Mouse (Mus musculus) limb, embryonic 11.5 days (tissue): ENCODE data around the gene Gstm3. TPM values are rescaled to one million over a fixed set of nuclear protein-coding genes. Genes with fewer than 3 reads are reported as not detected.
"Not testable (repeated sequence)": the region's sequence is repeated elsewhere in the genome, so short reads cannot be mapped to it uniquely, and the experiment has no call there.

Experiments used
- ATAC-seq: fragments of 200-750 bp; cut with Nextera tagmentation; 2 replicates; pipeline ENCODE4 v1.8.0; 2017; ENCODE audit warnings: low read depth; ENCODE audit not compliant: insufficient number of reproducible peaks, low FRiP score, low TSS enrichment
- DNase-seq: peaks from one replicate; pipeline ENCODE4 v3.0.0-alpha.2; 2015; ENCODE audit warnings: low spot score
- H3K27ac ChIP-seq: fragments of 300-500 bp; sonication (generic); replicated peaks from 2 replicates; pipeline ENCODE4 v1.5.1; 2014; ENCODE audit warnings: low read depth, mild to moderate bottlenecking, low read length
- H3K27me3 ChIP-seq: fragments of 300-500 bp; sonication (generic); 2 replicates; pipeline ENCODE4 v1.6.1; 2014; ENCODE audit warnings: mild to moderate bottlenecking, low read length, mixed read lengths; ENCODE audit not compliant: control insufficient read depth, insufficient read depth
- H3K36me3 ChIP-seq: fragments of 300-500 bp; sonication (generic); 2 replicates; pipeline ENCODE4 v1.6.1; 2014; ENCODE audit warnings: mild to moderate bottlenecking, low read length, moderate library complexity, mixed read lengths; ENCODE audit not compliant: control insufficient read depth, insufficient read depth
- H3K4me1 ChIP-seq: fragments of 300-500 bp; sonication (generic); 2 replicates; pipeline ENCODE4 v1.6.1; 2014; ENCODE audit warnings: low read length, mixed read lengths; ENCODE audit not compliant: control insufficient read depth, insufficient read depth
- H3K4me2 ChIP-seq: fragments of 300-500 bp; sonication (generic); 2 replicates; pipeline ENCODE4 v1.6.1; 2014; ENCODE audit warnings: low read depth, mild to moderate bottlenecking, moderate library complexity; ENCODE audit not compliant: severe bottlenecking
- H3K4me3 ChIP-seq: fragments of 300-500 bp; sonication (generic); 2 replicates; pipeline ENCODE4 v1.5.1; 2014; ENCODE audit warnings: low read depth, low read length
- H3K9ac ChIP-seq: fragments of 300-500 bp; sonication (generic); 2 replicates; pipeline ENCODE4 v1.6.1; 2014; ENCODE audit warnings: mild to moderate bottlenecking, low read length
- H3K9me3 ChIP-seq: fragments of 300-500 bp; sonication (generic); 2 replicates; pipeline ENCODE4 v1.6.1; 2016; ENCODE audit warnings: low read length; ENCODE audit not compliant: control insufficient read depth
- WGBS: fragments of 180-500 bp; shearing (Covaris S2); extraction: QIAGEN DNeasy Blood & Tissue Kit; methylation state at CpG from one replicate; pipeline ENCODE4 v1.1.7; 2014; 5-methylcytosine and 5-hydroxymethylcytosine counted together
- polyA plus RNA-seq: library from polyadenylated mRNA; unstranded; fragments of >200 nt; fragmentation: Nextera tagmentation; extraction: Ambion mirVana; gene quantifications from 2 replicates; pipeline ENCODE4 v1.2.1, GENCODE M21; 2014

The Gstm3 gene
- polyA plus RNA-seq: not detected in 2 replicates

GRCm38 (mm10) chr3:107968724-107969395 is at the start of gene Gstm3:
Gstm3 (minus strand) TSS chr3:107969283.
- no peak within 1 kb of the TSS for H3K4me2 ChIP-seq
- no peaks in the 10 kb centered on the region for H3K27me3 ChIP-seq
- H3K4me1 ChIP-seq: no peaks in the 10 kb centered on the region
- 0 out of 2 replicates have a peak, but pooled peaks have one; percentile 13 for ATAC-seq
- H3K4me3 ChIP-seq: no peak within 1 kb of the TSS
- no peaks in the 10 kb centered on the region for H3K36me3 ChIP-seq
- no peak within 1 kb of the TSS for H3K27ac ChIP-seq
- H3K9me3 ChIP-seq: no peaks in the 10 kb centered on the region
- H3K9ac ChIP-seq: no peak within 1 kb of the TSS
- 47% methylated on average over 13 of the region's 13 CpGs for WGBS
- no peak for DNase-seq

- Histone ChIP-seq H3K4me1 (0 out of 2 replicates have a peak, but pooled peaks cover 4% of the 10 kb centered on the region), H3K9me3 (no peaks in the 10 kb centered on the region), H3K27ac (no peak overlapping the region), H3K9ac (peak overlapping the region; percentile 35; the same call in 1 of the 2 replicates), H3K4me3 (peak overlapping the region; percentile 21; the same call in 1 of the 2 replicates), H3K4me2 (peak overlapping the region; percentile 57), H3K36me3 (no peaks in the 10 kb centered on the region), H3K27me3 (no peaks in the 10 kb centered on the region)
- peak; percentile 23 for DNase-seq
- 0 out of 2 replicates have a peak, but pooled peaks have one; percentile 11 for ATAC-seq
- 34% methylated on average over 14 of the region's 14 CpGs for WGBS
These were observed 49.2 kb upstream of the Gstm3 start for GRCm38 (mm10) chr3:108018190-108018820.

- Histone ChIP-seq H3K4me2 (peak within 1 kb of the TSS; percentile 57), H3K9ac (peak within 1 kb of the TSS; percentile 35), H3K36me3 (no peaks in the 10 kb centered on the region), H3K27ac (peak within 1 kb of the TSS; percentile 2), H3K4me3 (peak within 1 kb of the TSS; percentile 21), H3K4me1 (0 out of 2 replicates have a peak, but pooled peaks cover 4% of the 10 kb centered on the region), H3K9me3 (no peaks in the 10 kb centered on the region), H3K27me3 (no peaks in the 10 kb centered on the region)
- peak; percentile 95 for DNase-seq
- peak; percentile 98 for ATAC-seq
- WGBS: under 1% methylated on average over 31 of the region's 31 CpGs
These were observed 48.5 kb upstream of the Gstm3 start, which contains the start of gene Gstm1 for GRCm38 (mm10) chr3:108017473-108018189. Gstm1 (minus strand) TSS chr3:108017973.

- H3K9me3 ChIP-seq, H3K4me3 ChIP-seq, DNase-seq, H3K27ac ChIP-seq, ATAC-seq, H3K36me3 ChIP-seq, H3K27me3 ChIP-seq, H3K9ac ChIP-seq, H3K4me2 ChIP-seq, H3K4me1 ChIP-seq: not testable (repeated sequence)
- WGBS: 87% methylated on average over 5 of the region's 5 CpGs
These were observed 47.4 kb upstream of the Gstm3 start for GRCm38 (mm10) chr3:108016468-108016867.

- Histone ChIP-seq H3K9me3 (no peaks in the 10 kb centered on the region), H3K27ac (no peak overlapping the region), H3K4me1 (0 out of 2 replicates have a peak, but pooled peaks cover 4% of the 10 kb centered on the region), H3K9ac (no peak overlapping the region), H3K4me3 (no peak overlapping the region), H3K27me3 (no peaks in the 10 kb centered on the region), H3K4me2 (no peak overlapping the region), H3K36me3 (no peaks in the 10 kb centered on the region)
- DNase-seq (no peak), ATAC-seq (no peak)
- 91% methylated on average over 2 of the region's 2 CpGs for WGBS
These were observed 45.9 kb upstream of the Gstm3 start for GRCm38 (mm10) chr3:108014974-108015346.

- H3K27me3 ChIP-seq: no peaks in the 10 kb centered on the region
- H3K9me3 ChIP-seq: no peaks in the 10 kb centered on the region
- no peak overlapping the region for H3K4me3 ChIP-seq
- 0 out of 2 replicates have a peak, but pooled peaks cover 4% of the 10 kb centered on the region for H3K4me1 ChIP-seq
- no peak overlapping the region for H3K4me2 ChIP-seq
- no peaks in the 10 kb centered on the region for H3K36me3 ChIP-seq
- ATAC-seq: no peak
- H3K27ac ChIP-seq: no peak overlapping the region
- 90% methylated on average over 7 of the region's 8 CpGs for WGBS
- DNase-seq: no peak
- no peak overlapping the region for H3K9ac ChIP-seq
These were observed 45.3 kb upstream of the Gstm3 start for GRCm38 (mm10) chr3:108014098-108014973.

- DNase-seq (no peak), ATAC-seq (no peak)
- H3K9me3 ChIP-seq: no peaks in the 10 kb centered on the region
- H3K4me1 ChIP-seq: 0 out of 2 replicates have a peak, but pooled peaks cover 2% of the 10 kb centered on the region
- H3K27ac ChIP-seq: no peak overlapping the region
- no peak overlapping the region for H3K9ac ChIP-seq
- H3K4me2 ChIP-seq: no peak overlapping the region
- no peak overlapping the region for H3K4me3 ChIP-seq
- no peaks in the 10 kb centered on the region for H3K36me3 ChIP-seq
- no peaks in the 10 kb centered on the region for H3K27me3 ChIP-seq
- 85% methylated on average over 4 of the region's 4 CpGs for WGBS
These were observed 44.3 kb upstream of the Gstm3 start for GRCm38 (mm10) chr3:108013331-108013871.
